Mouse (Mus musculus) heart, embryonic 14.5 days (tissue): ENCODE data around the gene P4ha2. TPM values are rescaled to one million over a fixed set of nuclear protein-coding genes. Genes with fewer than 3 reads are reported as not detected.

Experiments
- ATAC-seq: fragments of 200-750 bp; cut with Nextera tagmentation; 2 replicates; pipeline ENCODE4 v1.8.0; 2017; ENCODE audit warnings: low read depth, moderate TSS enrichment; ENCODE audit not compliant: insufficient number of reproducible peaks, insufficient read depth, low FRiP score
- H3K27ac ChIP-seq, 2 experiments: fragments of 200-500 bp in 1 of 2; fragments of 300-500 bp in 1 of 2; sonication (generic) in 1 of 2; replicated peaks in 1 of 2; 2 replicates each; pipeline ENCODE4 v1.5.1; 2012 to 2014; ENCODE audit warnings: low read depth in 2 of 2, low read length in 2 of 2, control low read depth in 1 of 2, mild to moderate bottlenecking in 1 of 2, mixed read lengths in 1 of 2; ENCODE audit not compliant: control insufficient read depth in 1 of 2, insufficient read depth in 1 of 2
- H3K27me3 ChIP-seq: fragments of 300-500 bp; sonication (generic); 2 replicates; pipeline ENCODE4 v1.6.1; 2014; ENCODE audit warnings: mild to moderate bottlenecking, low read length, control low read depth; ENCODE audit not compliant: control insufficient read depth, insufficient read depth
- H3K36me3 ChIP-seq: fragments of 300-500 bp; sonication (generic); 2 replicates; pipeline ENCODE4 v1.6.1; 2014; ENCODE audit warnings: mild to moderate bottlenecking, control low read depth, low read length, mixed read lengths; ENCODE audit not compliant: control insufficient read depth, insufficient read depth
- H3K4me1 ChIP-seq, 2 experiments: fragments of 200-500 bp in 1 of 2; fragments of 300-500 bp in 1 of 2; sonication (generic) in 1 of 2; 2 replicates each; pipeline ENCODE4 v1.6.1; 2012 to 2014; ENCODE audit warnings: low read length in 2 of 2, control low read depth in 1 of 2, mixed read lengths in 1 of 2; ENCODE audit not compliant: control insufficient read depth in 2 of 2, insufficient read depth in 2 of 2
- H3K4me2 ChIP-seq: fragments of 300-500 bp; sonication (generic); 2 replicates; pipeline ENCODE4 v1.6.1; 2014; ENCODE audit warnings: mild to moderate bottlenecking, low read length
- H3K4me3 ChIP-seq, 2 experiments: fragments of 200-500 bp in 1 of 2; fragments of 300-500 bp in 1 of 2; sonication (generic) in 1 of 2; 2 replicates each; pipeline ENCODE4 v1.5.1; 2012 to 2014; ENCODE audit warnings: low read length in 2 of 2, mild to moderate bottlenecking in 2 of 2, control low read depth in 1 of 2, low read depth in 1 of 2, moderate library complexity in 1 of 2; ENCODE audit not compliant: control insufficient read depth in 1 of 2, insufficient read depth in 1 of 2
- H3K9ac ChIP-seq: fragments of 300-500 bp; sonication (generic); 2 replicates; pipeline ENCODE4 v1.6.1; 2014; ENCODE audit warnings: mild to moderate bottlenecking, low read length
- H3K9me3 ChIP-seq: fragments of 300-500 bp; sonication (generic); 2 replicates; pipeline ENCODE4 v1.6.1; 2016; ENCODE audit warnings: low read length, control low read depth; ENCODE audit not compliant: control insufficient read depth
- WGBS: fragments of 180-500 bp; shearing (Covaris S2); extraction: QIAGEN DNeasy Blood & Tissue Kit; methylation state at CpG from one replicate; pipeline ENCODE4 v1.1.7; 2014; 5-methylcytosine and 5-hydroxymethylcytosine counted together
- polyA plus RNA-seq: library from polyadenylated mRNA; unstranded; fragments of >200 nt; fragmentation: Nextera tagmentation; extraction: Ambion mirVana; gene quantifications from 2 replicates; pipeline ENCODE4 v1.2.1, GENCODE M21; 2014

P4ha2 gene
- polyA plus RNA-seq, 1 experiment from 2014 or later = 40.6 TPM

DNA sequence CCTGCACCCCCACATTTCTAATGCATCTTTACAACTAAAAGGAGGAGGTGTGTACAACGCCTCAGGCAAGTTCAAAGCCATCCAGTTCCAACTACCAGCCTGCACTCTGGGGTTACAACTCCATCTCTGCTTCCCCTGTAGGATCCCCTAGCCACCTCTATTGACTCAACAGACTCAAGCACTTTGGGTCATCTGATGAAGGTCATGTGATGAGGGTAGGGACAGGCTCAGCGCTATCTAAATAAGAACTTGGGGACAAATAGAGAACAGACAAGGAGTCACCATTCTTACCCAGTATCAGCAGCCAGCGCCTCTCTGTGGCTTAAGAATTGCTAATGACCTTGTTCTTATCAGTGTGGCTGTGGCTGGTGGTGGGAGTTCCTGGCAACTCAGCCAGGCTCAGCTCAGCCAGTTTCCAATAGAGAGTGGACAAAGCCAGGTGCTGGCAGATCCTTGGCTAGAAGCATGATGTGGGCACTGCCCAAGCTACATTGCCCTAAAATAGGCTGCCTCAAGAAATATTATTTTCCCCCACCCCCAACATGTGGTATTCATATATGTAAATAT lies 35.4 kb upstream of the P4ha2 start:
- Histone ChIP-seq H3K4me3 (no peak overlapping the region), H3K9me3 (no peaks in the 10 kb centered on the region), H3K4me1 (peaks cover 36 to 49% of the 10 kb centered on the region in 2 experiments), H3K27ac (no peak overlapping the region), H3K27me3 (peaks cover 22% of the 10 kb centered on the region), H3K9ac (no peak overlapping the region), H3K4me2 (no peak overlapping the region), H3K36me3 (no peaks in the 10 kb centered on the region)
- ATAC-seq = no peak
- 40% methylated on average over 3 of the region's 3 CpGs for WGBS

DNA sequence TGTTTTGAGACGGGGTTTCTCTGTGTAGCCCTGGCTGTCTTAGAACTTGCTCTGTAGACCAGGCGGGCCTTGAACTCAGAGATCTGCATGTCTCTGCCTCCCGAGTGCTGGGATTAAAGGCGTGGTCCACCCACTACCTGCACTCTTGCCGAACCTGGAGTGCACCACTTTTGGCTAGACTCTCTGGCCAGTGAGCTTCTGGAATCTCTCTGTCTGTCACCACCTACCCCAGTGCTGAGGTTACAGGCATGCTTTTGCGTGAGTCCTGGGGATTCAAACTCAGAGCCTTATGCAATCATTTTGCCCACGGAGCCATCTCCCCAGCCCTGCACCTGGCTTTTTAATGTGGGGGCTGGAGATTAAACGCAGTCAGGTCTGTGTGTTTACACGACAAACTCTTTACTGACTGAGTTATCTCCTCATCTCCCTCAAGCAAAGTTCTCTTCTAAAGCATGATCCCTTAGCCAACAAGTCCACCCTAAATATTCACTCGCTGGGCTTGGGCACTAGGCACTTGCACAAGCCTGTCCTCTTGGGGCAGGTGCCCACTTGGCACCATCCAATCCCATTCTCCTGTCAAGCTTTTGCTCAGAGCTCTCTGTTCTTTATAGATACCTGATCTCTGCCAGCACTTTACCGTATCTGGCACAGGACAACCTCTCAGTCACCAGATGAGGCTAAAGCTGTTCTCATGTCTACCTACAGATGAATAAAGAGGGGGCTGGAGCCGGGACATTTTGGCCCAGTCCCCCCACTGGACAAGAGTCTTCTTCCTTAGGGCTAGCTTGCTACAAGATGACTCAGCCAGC lies 34.6 kb upstream of the P4ha2 start:
- Histone ChIP-seq H3K9me3 (no peaks in the 10 kb centered on the region), H3K27me3 (peaks cover 31% of the 10 kb centered on the region), H3K27ac (no peak overlapping the region), H3K36me3 (no peaks in the 10 kb centered on the region), H3K9ac (no peak overlapping the region), H3K4me3 (no peak overlapping the region), H3K4me2 (no peak overlapping the region), H3K4me1 (peaks cover 36 to 44% of the 10 kb centered on the region in 2 experiments)
- 71% methylated on average over 12 of the region's 12 CpGs for WGBS
- no peak for ATAC-seq

DNA sequence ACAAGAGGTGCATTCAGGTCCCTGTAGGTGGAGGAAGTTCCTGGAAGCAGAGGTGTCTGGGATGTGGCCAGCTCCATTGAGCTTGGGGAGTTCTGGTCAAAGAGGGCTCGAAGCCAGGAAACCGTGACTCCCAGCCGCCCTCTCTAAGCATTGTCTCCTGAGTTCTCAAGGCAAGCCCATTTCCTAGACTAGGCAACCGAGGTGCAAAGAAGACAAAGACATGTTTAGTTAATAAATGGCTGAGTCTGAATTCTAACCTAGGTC lies 34.0 kb upstream of the P4ha2 start:
- no peak overlapping the region for H3K27ac ChIP-seq
- peaks cover 36 to 44% of the 10 kb centered on the region in 2 experiments for H3K4me1 ChIP-seq
- 82% methylated on average over 4 of the region's 4 CpGs for WGBS
- no peak overlapping the region for H3K9ac ChIP-seq
- H3K9me3 ChIP-seq = no peaks in the 10 kb centered on the region
- no peak for ATAC-seq
- peaks cover 35% of the 10 kb centered on the region for H3K27me3 ChIP-seq
- no peak overlapping the region for H3K4me3 ChIP-seq
- H3K4me2 ChIP-seq = no peak overlapping the region
- H3K36me3 ChIP-seq = no peaks in the 10 kb centered on the region

DNA sequence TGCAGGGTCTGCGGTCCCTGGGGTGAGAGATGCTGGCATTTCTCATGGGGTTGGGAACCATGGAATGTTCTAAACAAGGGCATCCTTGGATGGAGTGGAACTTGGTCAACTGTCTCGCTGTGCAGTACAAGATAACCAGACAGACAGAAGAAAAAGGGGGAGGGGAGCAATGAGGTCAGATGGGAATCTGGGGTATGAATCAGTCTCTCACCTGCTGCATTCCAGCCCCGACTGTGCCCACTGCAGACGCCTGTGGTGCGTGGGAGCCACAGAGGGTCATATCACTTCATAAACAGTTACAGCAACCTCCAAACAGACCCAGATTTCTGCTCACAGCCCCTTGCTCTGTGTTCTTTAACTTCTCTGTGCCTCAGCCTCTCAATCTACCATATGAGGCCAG lies 33.5 kb upstream of the P4ha2 start:
- no peaks in the 10 kb centered on the region for H3K36me3 ChIP-seq
- H3K9me3 ChIP-seq = no peaks in the 10 kb centered on the region
- H3K27ac ChIP-seq = no peak overlapping the region
- peaks cover 41% of the 10 kb centered on the region for H3K27me3 ChIP-seq
- WGBS = 69% methylated on average over 5 of the region's 5 CpGs
- no peak for ATAC-seq
- no peak overlapping the region for H3K9ac ChIP-seq
- peaks cover 36 to 46% of the 10 kb centered on the region in 2 experiments for H3K4me1 ChIP-seq
- no peak overlapping the region for H3K4me3 ChIP-seq
- no peak overlapping the region for H3K4me2 ChIP-seq

DNA sequence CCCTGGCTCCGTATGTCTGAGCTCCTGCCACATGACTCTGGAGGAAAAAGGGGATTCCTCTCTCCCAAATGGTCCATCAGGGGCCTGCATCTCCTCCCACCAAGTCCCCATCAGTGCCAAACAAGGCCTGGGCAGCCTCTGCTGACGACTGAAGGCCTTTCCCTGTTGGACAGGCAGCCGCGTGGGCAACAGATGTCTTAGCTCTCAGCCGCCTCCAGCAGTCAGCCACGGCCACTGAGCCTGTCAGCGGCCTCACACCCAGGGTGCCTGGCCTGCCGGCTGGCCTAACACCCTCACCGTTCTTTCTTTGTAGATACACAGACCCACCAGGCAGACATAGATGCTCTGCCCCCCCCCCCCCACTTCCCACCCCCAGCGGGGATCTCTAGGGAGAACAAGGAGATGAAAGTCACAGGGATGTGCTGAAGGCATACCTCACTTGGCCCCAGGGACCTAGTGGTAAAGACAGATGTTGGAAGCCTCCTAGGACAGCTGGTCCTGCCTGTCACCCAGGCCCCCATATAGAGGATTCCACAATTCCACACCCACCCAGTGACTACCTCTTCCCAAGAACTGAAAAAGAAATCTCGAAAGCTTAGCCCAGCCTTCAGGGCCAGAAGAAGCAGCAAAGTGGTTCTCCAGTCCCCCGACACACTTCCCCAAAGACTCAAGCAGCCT lies 32.4 kb upstream of the P4ha2 start:
- H3K27me3 ChIP-seq = peaks cover 45% of the 10 kb centered on the region
- H3K9me3 ChIP-seq = no peaks in the 10 kb centered on the region
- H3K4me3 ChIP-seq = no peak overlapping the region
- no peak for ATAC-seq
- H3K4me1 ChIP-seq = peaks cover 35 to 46% of the 10 kb centered on the region in 2 experiments
- WGBS = 24% methylated on average over 12 of the region's 12 CpGs
- H3K36me3 ChIP-seq = no peaks in the 10 kb centered on the region
- H3K27ac ChIP-seq = no peak overlapping the region
- peak overlapping the region; percentile 95; the same call in 1 of the 2 replicates for H3K4me2 ChIP-seq
- no peak overlapping the region; the same call in 1 of the 2 replicates for H3K9ac ChIP-seq

DNA sequence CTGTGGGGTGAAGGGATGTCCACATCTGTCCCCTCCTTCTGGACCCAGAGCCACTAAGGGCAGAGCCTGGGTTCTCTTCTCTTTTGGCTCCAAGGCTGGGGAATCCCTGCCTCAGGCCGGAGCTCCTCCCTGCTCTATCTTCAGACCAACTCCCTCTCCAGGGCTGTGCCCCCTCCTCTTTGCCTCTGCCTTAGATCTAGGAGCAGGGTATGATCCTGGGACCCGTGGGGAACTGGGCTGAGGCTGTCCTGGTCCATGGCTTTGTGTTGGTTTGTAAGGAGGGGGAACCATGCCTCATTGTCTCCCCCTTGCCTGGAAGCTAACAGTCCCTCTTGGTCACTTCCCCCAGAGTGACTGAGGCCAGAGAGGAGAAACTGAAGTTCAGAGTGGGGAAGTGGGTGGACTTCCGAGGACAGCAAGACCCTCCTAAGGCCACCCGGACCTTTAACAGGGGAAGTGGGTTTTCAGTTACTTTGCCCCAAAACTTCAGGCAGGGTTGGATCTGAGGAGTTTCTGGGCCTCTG lies 31.8 kb upstream of the P4ha2 start:
- peaks cover 45% of the 10 kb centered on the region for H3K27me3 ChIP-seq

GRCm38 (mm10) chr11:54068520-54069371 lies 31.1 kb upstream of the P4ha2 start, which contains the start of gene Pdlim4:
Gene Pdlim4, minus strand, starts transcription at chr11:54069014.
- Histone ChIP-seq H3K27ac (no peak within 1 kb of the TSS), H3K9ac (peak within 1 kb of the TSS; percentile 73), H3K36me3 (no peaks in the 10 kb centered on the region), H3K27me3 (peaks cover 45% of the 10 kb centered on the region), H3K4me3 (peak within 1 kb of the TSS; percentile 53 to 54), H3K4me2 (peak within 1 kb of the TSS; percentile 95), H3K9me3 (no peaks in the 10 kb centered on the region), H3K4me1 (peaks cover 41 to 50% of the 10 kb centered on the region in 2 experiments)
- no peak for ATAC-seq
- WGBS = 4% methylated on average over 53 of the region's 61 CpGs

More for the DNA sequence above, 31.8 kb upstream of the P4ha2 start:
- ATAC-seq = no peak
- peak overlapping the region; percentile 53 to 54; a peak in 3 of 4 replicates for H3K4me3 ChIP-seq
- H3K27ac ChIP-seq = no peak overlapping the region
- no peak overlapping the region; the same call in 1 of the 2 replicates for H3K9ac ChIP-seq
- peak overlapping the region; percentile 95 for H3K4me2 ChIP-seq
- no peaks in the 10 kb centered on the region for H3K9me3 ChIP-seq
- no peaks in the 10 kb centered on the region for H3K36me3 ChIP-seq
- 38% methylated on average over 4 of the region's 4 CpGs for WGBS
- H3K4me1 ChIP-seq = peaks cover 38 to 47% of the 10 kb centered on the region in 2 experiments
